Mouse (Mus musculus) heart, postnatal 25 days (tissue): Measurements from ENCODE around the gene 4930412O13Rik. TPM values are rescaled to one million over a fixed set of nuclear protein-coding genes. Genes with fewer than 3 reads are reported as not detected.

Experiments
- DNase-seq: peaks from one replicate; pipeline ENCODE4 v3.0.0; 2022; ENCODE audit warnings: low spot score
- intact Hi-C: fragments of 180-260 bp; cut with DNase I; formaldehyde crosslinking; loops from one replicate; pipeline ENCODE4 v1.15.1; 2025
- total RNA-seq, 2 experiments: library from RNA; stranded (reverse); gene quantifications; 2 replicates each; pipeline ENCODE4 v1.2.3; 2021

Gene 4930412O13Rik
- total RNA-seq: not detected

- DNase-seq: no peak
- intact Hi-C loops: loop anchor here (10.0 kb wide), 2 partner anchors 1126 to 1206 kb away; no protein-coding TSS in a partner anchor
Measured at GRCm38 (mm10) chr2:9881051-9881591, at the start of gene 4930412O13Rik. TSS of gene 4930412O13Rik (plus strand) at chr2:9881252.

- intact Hi-C loops: no loop called here
- no peak for DNase-seq
Measured at GRCm38 (mm10) chr2:9833712-9834111, 47.3 kb upstream of the 4930412O13Rik start.

GRCm38 (mm10) chr2:9835195-9835594 is 45.9 kb upstream of the 4930412O13Rik start:
- DNase-seq: no peak
- intact Hi-C loops: no loop called here

- intact Hi-C loops: no loop called here
- no peak for DNase-seq
Measured at GRCm38 (mm10) chr2:9852851-9853576, 28.0 kb upstream of the 4930412O13Rik start.

- intact Hi-C loops: no loop called here
- no peak for DNase-seq
Measured at GRCm38 (mm10) chr2:9855861-9856260, 25.2 kb upstream of the 4930412O13Rik start.

- no peak for DNase-seq
- intact Hi-C loops: no loop called here
Measured at GRCm38 (mm10) chr2:9860698-9861097, 20.4 kb upstream of the 4930412O13Rik start.

GRCm38 (mm10) chr2:9867092-9867825 is 13.8 kb upstream of the 4930412O13Rik start:
- DNase-seq: no peak
- intact Hi-C loops: no loop called here

GRCm38 (mm10) chr2:9871141-9871716 is 9.8 kb upstream of the 4930412O13Rik start:
- intact Hi-C loops: loop anchor here (10.0 kb wide), 2 partner anchors 246 to 336 kb away; no protein-coding TSS in a partner anchor
- no peak for DNase-seq

- no peak for DNase-seq
- intact Hi-C loops: loop anchor here (10.0 kb wide), 2 partner anchors 247 to 337 kb away; no protein-coding TSS in a partner anchor
Measured at GRCm38 (mm10) chr2:9871798-9872197, 9.3 kb upstream of the 4930412O13Rik start.

- DNase-seq: no peak
- intact Hi-C loops: loop anchor here (10.0 kb wide), 2 partner anchors 248 to 338 kb away; no protein-coding TSS in a partner anchor
Measured at GRCm38 (mm10) chr2:9872682-9873081, 8.4 kb upstream of the 4930412O13Rik start.

GRCm38 (mm10) chr2:9873757-9874156 is 7.3 kb upstream of the 4930412O13Rik start:
- DNase-seq: no peak
- intact Hi-C loops: loop anchor here (10.0 kb wide), 2 partner anchors 249 to 339 kb away; no protein-coding TSS in a partner anchor

- no peak for DNase-seq
- intact Hi-C loops: loop anchor here (10.0 kb wide), 2 partner anchors 250 to 340 kb away; no protein-coding TSS in a partner anchor
Measured at GRCm38 (mm10) chr2:9874467-9875219, 6.4 kb upstream of the 4930412O13Rik start.

- intact Hi-C loops: loop anchor here (10.0 kb wide), 2 partner anchors 250 to 340 kb away; no protein-coding TSS in a partner anchor
- DNase-seq: no peak
Measured at GRCm38 (mm10) chr2:9875220-9875619, 5.8 kb upstream of the 4930412O13Rik start.

- no peak for DNase-seq
- intact Hi-C loops: loop anchor here (10.0 kb wide), 2 partner anchors 251 to 341 kb away; no protein-coding TSS in a partner anchor
Measured at GRCm38 (mm10) chr2:9875676-9876357, 5.2 kb upstream of the 4930412O13Rik start.

GRCm38 (mm10) chr2:9876621-9877325 is 4.3 kb upstream of the 4930412O13Rik start:
- DNase-seq: no peak
- intact Hi-C loops: loop anchor here (10.0 kb wide), 2 partner anchors 252 to 342 kb away; no protein-coding TSS in a partner anchor

- intact Hi-C loops: loop anchor here (10.0 kb wide), 2 partner anchors 253 to 343 kb away; no protein-coding TSS in a partner anchor
- no peak for DNase-seq
Measured at GRCm38 (mm10) chr2:9877326-9877690, 3.7 kb upstream of the 4930412O13Rik start.

- no peak for DNase-seq
- intact Hi-C loops: loop anchor here (10.0 kb wide), 2 partner anchors 253 to 343 kb away; no protein-coding TSS in a partner anchor
Measured at GRCm38 (mm10) chr2:9877966-9878563, 3.0 kb upstream of the 4930412O13Rik start.
